Mouse (Mus musculus): Measurements from ENCODE around the gene Phtf2.
A peak's percentile ranks its signal among the peaks of the same experiment; 100 is the strongest.
"Not testable (repeated sequence)": the region's sequence is repeated elsewhere in the genome, so short reads cannot be mapped to it uniquely, and the experiment has no call there.

Phtf2 gene

DNA sequence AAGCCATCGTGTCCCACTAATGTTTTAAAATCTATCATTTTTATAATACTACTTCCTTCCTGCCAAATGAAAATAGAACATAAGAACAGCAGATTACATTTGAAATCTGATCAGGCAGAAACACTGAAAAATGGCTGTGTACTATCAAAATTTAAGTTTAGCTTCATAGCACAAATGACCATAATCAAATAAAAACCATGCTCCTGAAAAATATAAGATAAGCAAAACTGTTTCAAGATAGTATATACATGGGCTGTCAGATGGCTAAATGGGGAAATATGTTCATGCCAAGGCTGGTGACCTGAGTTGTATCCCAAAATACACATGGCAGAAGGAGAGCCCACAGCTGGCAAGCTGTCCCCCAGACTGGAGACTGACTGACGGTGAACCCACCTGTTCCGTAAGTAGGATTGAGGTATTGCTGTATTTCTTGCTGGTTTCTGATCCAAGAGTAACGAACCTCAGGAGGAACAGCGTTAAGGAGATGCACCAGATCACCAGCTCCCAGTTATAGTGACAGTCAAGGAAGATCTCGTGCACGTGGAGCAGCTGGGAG is 116.5 kb downstream of the Phtf2 start:
- no peak for DNase-seq (ENCODE audit: inconsistent ontology term)

DNA sequence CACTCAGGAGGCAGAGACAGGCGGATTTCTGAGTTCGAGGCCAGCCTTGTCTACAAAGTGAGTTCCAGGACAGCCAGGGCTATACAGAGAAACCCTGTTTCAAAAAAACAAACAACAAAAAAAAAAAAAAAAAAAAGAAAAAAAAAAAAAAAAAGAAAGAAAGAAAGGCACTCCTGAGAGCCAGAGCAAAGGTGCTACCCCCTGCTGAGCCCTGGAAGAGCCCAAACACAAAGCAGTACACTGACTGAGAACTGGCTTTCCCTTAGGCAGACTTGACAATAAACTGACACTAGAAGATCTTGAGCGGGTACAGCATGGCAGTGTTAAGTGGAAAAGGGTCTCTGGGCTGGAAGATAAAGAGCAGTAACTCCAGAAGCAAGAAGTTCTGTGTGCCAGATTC is 119.5 kb downstream of the Phtf2 start:
- not testable (repeated sequence) for DNase-seq (ENCODE audit: inconsistent ontology term)

- DNase-seq (ENCODE audit: inconsistent ontology term) = no peak
Observed at GRCm38 (mm10) chr5:20760368-20761162, 121.4 kb downstream of the Phtf2 start.

DNA sequence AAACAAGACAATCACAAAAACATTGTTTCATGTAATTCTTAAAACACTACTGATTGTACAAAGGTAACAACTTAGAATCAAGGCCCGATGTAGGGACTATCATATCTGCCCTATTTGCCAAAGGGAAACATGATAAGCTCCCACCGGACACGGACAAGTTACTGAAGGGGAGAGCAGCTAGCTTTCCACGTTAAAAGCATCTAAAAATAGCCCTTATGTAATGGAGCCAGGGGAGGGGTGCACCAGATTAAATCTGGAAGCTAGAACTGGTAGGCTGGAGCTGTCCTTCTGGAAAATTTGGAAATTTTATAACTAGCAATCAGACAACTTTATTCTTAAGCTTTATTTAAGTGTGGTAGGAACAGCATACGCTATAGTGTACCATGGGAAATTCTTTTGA is 122.2 kb downstream of the Phtf2 start:
- DNase-seq (ENCODE audit: inconsistent ontology term) = no peak

GRCm38 (mm10) chr5:20753963-20754362 is 128.0 kb downstream of the Phtf2 start:
- no peak for DNase-seq (ENCODE audit: inconsistent ontology term)

DNA sequence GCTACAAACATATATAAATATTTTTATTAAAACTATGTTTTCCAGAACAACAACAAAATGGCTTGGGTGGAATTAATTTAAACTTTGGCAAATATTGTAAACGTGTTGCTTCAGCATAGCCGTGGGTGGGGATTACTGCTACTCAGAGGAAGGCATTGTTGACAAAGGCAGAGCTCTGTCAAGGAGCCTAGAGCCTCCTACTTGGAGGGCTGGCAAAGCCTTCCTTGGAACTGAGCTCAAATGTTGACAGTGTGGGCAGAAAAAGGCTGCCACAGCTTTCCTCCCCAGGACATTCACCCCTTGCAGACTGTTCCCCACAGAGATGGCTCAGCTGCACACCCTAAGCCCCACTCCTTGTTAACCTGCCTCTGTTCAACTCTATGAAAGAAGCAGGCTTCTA is 128.8 kb downstream of the Phtf2 start:
- no peak for DNase-seq (ENCODE audit: inconsistent ontology term)

DNA sequence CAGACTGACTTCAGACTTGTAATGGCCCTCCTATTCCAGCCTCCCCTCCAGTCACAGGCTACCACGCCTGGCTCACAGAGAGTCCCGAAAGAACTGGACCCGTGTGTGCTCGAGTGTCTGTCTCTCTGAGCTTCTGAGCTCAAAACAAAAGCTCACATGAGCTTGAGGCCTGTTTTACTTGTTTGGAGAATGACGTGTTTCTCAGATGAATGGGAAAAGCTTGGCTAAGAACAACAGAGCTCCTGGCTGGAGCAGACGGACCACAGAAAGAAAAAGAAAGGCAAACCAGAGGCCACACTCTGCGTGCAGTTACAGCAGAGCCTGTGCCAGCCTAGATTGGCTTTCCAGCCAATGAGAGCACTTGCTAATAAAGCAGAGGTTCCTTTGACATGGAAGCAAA is 130.2 kb downstream of the Phtf2 start:
- peak; percentile 82 for DNase-seq (ENCODE audit: inconsistent ontology term)

DNA sequence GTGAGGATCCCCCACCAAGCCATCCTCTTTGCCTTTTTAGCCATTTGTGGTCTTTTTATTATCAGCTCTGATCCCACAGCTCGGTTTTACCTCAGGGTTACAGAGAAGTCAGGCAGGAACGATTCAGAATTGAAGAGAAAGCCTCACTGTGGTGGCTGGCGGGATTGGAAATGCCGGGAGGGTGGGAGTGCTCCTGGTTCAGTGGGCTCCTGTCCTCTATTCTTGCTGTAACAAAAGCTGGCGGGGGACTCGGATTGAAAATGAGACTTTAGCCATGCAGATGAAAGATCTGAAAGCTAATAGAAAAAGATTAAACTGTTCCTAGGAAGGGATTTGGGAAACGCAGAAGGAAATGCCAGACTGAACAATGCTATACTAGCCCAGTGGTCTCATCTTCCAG is 130.9 kb downstream of the Phtf2 start:
- DNase-seq (ENCODE audit: inconsistent ontology term) = no peak

DNA sequence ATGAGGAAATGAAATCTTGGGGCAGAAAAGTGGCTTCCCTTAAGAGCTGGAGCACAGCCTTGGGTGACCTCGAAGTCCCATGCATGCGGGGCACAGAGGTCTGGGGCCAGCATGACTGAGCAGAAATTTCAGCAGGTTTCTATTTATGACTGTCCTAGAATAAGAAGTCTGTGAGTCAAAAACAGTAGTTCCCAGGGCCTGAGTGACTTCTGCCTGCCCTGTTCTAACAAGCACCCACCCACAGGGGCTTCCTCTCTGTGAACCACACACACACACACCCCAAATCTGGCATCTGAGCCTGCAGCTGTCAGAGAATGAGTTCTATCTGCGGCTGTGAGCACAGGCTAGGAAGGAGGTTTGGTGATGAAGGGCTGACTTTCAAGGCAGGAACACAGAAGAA is 132.4 kb downstream of the Phtf2 start:
- DNase-seq (ENCODE audit: inconsistent ontology term) = no peak

- DNase-seq (ENCODE audit: inconsistent ontology term) = no peak
Observed at GRCm38 (mm10) chr5:20748856-20749255, 133.1 kb downstream of the Phtf2 start.

- DNase-seq (ENCODE audit: inconsistent ontology term) = no peak
Observed at GRCm38 (mm10) chr5:20748142-20748541, 133.8 kb downstream of the Phtf2 start.

DNA sequence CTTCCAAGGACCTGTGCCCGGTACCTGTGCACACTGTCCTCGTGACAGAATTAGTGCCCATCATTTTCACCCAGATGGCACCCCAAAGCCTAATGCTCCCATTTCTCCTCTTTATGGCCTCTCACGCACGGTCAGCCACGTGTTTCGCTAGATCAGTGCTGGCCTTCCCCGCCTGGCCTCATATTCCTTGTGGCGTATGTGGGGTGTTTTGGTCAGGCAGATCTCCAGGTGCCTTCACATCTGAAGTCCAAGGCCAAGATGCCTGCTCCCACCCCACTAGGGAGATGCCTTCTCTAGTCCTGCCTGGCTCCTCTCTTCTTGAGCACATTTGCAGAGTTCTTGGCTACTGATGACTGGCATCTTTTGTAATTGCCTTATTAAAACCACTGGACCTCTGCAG is 140.0 kb downstream of the Phtf2 start:
- DNase-seq (ENCODE audit: inconsistent ontology term) = no peak

DNA sequence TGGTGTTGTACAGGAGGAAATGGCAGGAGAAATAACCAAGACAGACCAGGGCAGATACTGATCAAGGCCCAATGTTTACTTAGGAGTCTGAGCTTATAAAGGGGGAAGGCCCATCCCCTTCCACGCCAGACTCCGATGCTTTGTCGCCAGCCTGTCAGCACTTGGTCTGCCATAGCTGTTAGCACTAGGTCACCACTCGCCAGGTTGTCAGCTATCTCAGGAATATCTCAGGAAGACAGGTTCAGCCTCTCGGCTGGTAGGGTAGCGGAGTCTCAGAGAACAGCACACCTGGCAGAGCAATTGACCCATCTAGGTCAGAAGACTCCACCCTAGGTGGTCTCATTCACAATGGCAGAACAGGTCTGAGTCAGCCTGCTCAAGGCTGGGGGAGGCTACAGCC is 140.7 kb downstream of the Phtf2 start:
- no peak for DNase-seq (ENCODE audit: inconsistent ontology term)

DNA sequence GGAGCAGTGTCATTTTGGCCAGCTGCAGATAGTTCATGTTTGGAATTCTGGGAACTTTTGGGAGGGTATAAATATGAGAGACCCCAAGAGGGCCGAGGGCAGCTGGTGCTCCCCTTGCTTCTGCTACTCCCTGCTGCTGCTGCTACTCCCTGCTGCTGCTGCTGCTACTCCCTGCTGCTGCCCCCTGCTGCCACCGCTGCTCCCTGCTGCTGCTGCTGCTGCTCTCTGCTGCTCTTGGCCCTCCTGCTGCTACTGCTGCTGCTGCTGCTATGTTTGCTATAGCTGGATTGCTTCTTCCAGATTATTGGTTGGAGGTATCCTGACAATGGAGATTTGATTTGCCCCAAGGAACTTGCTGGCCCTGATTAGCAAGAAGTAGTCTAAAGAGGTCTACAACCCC is 143.1 kb downstream of the Phtf2 start:
- DNase-seq (ENCODE audit: inconsistent ontology term) = no peak

DNA sequence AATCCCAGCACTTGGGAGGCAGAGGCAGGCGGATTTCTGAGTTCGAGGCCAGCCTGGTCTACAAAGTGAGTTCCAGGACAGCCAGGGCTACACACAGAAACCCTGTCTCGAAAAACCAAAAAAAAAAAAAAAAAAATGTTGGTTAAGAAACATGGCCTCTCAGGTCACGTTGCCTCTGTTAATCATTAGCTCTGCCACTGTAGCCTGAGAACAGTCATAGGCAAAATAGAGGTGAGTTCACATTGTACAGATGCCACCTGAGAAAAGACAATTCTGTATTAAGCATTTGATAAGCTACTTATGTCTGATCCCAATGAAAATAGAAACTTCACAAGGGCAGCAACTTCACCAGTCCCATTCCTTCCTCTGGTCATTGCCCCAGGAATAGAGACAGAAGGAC is 158.7 kb downstream of the Phtf2 start:
- DNase-seq (ENCODE audit: inconsistent ontology term) = not testable (repeated sequence)

DNA sequence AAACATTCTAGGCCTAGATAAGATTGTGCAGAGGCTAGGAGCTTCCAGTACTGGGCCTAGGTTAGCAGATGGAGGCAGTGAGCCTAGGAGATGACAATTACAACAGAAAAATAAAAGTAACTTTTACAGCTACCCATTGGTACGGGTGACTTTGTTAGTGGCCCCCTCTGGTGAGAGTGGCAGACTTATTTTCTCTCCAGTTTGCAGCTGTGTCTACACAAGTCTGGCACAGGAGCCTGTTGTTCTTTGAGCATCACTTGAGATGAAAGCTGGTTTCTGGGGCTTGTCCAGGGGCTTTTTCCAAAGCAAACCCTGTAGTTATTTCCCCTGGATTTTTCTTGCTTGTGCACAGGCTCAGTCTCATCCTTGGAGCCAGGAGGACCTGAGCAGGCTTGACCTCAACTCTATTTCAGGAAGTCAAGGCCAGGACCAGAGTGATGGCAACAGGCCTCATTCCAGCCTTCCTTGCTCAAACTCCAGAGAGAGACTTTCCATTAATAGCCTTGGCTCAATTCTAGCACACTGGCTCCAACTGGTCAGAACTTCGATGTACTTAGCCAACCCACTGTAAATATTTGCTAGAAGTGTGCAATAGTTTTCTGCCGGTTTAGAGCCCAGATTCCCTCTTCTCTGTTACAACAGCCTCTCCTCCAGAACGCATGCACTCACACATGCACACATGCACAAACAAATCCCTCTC is 161.6 kb downstream of the Phtf2 start:
- no peak for DNase-seq (ENCODE audit: inconsistent ontology term)

- not testable (repeated sequence) for DNase-seq (ENCODE audit: inconsistent ontology term)
Observed at GRCm38 (mm10) chr5:20715980-20716379, 165.9 kb downstream of the Phtf2 start.

- DNase-seq (ENCODE audit: inconsistent ontology term) = peak; percentile 58
Observed at GRCm38 (mm10) chr5:20714619-20715018, 167.3 kb downstream of the Phtf2 start.

DNA sequence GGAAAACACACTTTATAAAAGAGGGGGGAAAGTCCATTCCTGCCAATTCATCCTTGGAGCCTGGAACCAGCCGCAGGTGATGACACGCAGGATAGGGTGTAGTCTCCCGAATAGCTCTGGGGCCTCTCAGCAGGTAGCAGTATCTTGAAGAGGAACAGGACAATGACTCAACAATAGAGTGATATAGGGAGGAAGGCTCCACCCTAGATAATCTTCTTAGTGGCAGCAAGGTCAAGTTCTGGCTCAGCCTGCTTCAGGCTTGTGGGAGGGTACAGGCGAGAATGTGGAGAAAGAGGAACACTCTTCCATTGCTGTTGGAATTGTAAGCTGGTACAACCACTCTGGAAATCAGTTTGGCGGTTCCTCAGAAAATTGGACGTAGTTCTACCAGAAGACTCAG is 171.1 kb downstream of the Phtf2 start:
- DNase-seq (ENCODE audit: inconsistent ontology term) = not testable (repeated sequence)

Data from Muller cell, postnatal 12 days (primary cell).